Mouse (Mus musculus) heart, adult 10 weeks (tissue): ENCODE results near the gene Ccr10. TPM values are rescaled to one million over a fixed set of nuclear protein-coding genes. Genes with fewer than 3 reads are reported as not detected.

Experiments used
- polyA plus RNA-seq: library from polyadenylated mRNA; stranded (reverse); fragments of 350-450 nt; fragmentation: Illumina TruSeq; extraction: RNeasy Lipid Tissue Mini Kit (QIAGEN cat#74804); gene quantifications from one replicate; pipeline ENCODE4 v1.2.3, GENCODE M21; 2014; ENCODE audit warnings: low read depth, low replicate concordance

Gene Ccr10
- not detected for polyA plus RNA-seq

DNA sequence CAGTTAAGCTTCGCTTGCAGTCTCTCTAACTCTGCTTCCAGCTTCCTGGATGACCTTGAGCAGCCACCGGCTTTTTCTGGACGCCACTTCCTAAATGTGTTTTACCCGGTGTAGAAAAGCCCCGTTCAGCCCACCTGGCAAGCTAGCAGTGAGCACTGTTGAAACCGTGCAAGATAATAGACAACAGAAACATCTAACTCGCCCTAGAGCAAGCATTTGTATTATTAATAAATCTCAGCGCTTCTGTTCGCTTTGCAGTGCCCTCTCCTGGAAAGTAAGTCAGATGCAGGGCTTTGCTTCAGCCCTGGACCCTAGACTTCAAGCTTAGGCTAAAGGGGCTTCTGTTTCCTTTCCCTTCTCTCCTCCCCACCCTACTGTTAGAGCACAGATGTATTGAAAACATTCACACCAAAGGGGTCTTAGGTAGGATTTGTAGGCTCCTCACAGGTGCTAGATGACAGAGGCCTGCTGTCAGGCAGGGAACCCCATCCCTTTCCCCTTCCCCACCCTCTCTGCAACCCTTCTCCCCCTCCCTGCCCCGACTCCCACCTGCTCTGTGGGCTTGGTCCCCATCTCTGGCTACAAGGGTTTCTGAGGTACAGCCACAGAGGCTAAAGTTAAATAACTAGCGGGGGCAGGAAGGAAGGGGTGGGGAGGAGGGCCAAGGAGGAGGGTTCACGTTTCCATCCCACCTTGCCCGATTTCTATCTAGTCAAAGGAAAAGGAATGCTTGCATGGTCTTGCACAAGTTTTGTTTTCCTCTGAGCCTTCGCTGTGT, at the start of gene Ccr10:
TSS of gene Ccr10 (minus strand) at position 593 of the 778 bp plus-strand sequence.

DNA sequence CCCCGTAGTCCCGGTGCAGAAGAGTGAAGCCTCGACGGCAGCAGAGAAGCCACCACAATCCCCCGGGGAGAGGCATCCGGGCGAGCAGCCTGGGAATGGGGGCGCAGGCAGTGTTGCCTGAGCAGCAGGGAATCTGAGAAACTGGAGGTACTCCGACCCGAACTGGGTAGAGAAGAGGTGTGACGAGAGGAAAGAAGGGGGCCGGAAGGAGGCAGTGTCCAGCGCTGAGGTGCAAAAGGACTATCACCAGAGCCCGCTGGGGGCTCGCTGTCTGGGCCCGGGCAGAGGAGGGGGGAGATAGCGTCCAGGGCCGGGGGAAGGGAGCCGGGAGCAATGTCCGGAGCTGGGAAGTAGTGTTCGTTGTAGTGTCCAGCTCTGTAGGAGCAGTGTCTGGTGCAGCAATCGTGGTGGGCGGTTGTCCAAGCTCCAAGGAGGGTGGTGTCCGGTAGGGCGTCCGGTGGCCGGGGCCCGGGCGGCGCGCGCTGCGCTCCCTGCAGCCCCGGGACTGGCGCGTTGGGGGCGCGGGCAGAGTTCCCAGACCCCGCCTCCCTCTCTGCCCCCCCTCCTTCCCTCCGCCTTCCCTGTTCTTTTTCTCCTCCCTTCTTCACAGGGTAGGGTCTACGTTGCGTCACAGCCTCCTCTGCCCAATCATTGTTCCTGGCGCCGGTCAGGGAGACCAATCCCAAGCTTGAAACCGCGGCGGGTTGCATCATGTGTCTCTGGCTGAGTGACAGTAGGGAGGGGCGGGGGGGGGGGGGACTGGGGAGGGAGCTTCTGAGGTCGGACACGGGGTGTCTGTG, 4.2 kb downstream of the Ccr10 start, which contains the start of gene Plekhh3:
TSS of gene Plekhh3 (minus strand) at position 541 of the 800 bp plus-strand sequence.

DNA sequence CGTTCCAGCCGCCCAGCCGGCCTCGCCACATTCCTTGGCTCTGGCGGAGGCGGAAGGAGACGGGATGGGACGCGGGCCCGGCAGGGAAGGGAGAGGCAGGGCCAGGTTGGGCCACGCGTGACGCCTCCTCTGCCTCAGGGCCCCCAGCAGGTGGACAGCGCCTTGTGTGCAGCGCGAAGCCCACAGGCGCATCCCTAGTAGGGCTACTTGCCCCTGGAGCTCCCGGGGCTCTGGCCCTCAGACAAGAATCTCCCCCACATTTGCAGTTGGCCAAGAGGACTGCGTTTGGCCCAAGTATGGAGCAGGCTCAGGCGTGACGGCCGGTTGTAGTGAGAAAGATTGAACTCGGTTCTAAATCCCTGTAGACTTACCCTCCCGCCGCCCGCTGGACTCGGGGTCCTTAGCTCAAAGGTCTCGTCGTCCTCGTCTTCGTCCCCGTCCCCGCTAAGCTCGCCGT, 4.9 kb downstream of the Ccr10 start, which contains the start of gene Cntnap1:
TSS of gene Cntnap1 (plus strand) at position 170 of the 457 bp plus-strand sequence.

GRCm38 (mm10) chr11:101155728-101156371, 19.4 kb downstream of the Ccr10 start, which contains the start of gene Tubg2:
TSS of gene Tubg2 (plus strand) at chr11:101155907.

Other genes starting within 250 kb of the Ccr10 start
- 83.2 TPM for gene Stat3, start 235.9 kb downstream of the Ccr10 start, polyA plus RNA-seq
- 133 TPM for gene Cavin1, start 204.6 kb downstream of the Ccr10 start, polyA plus RNA-seq
- 72.1 TPM for gene Atp6v0a1, start 166.0 kb downstream of the Ccr10 start, polyA plus RNA-seq
- gene Naglu, start 105.4 kb downstream of the Ccr10 start, polyA plus RNA-seq: 10.5 TPM
- gene Hsd17b1, start 97.0 kb downstream of the Ccr10 start, polyA plus RNA-seq: 0.81 TPM
- gene Coasy, start 92.9 kb downstream of the Ccr10 start, polyA plus RNA-seq: 18.0 TPM
- 35.5 TPM for gene Mlx, start 88.2 kb downstream of the Ccr10 start, polyA plus RNA-seq
- 4.0 TPM for gene Psmc3ip, start 80.0 kb downstream of the Ccr10 start, polyA plus RNA-seq
- gene Retreg3, start 55.5 kb downstream of the Ccr10 start, polyA plus RNA-seq: 35.9 TPM
- 30.3 TPM for gene Tubg1, start 55.5 kb downstream of the Ccr10 start, polyA plus RNA-seq
- gene Tubg2, start 19.5 kb downstream of the Ccr10 start, polyA plus RNA-seq: 2.6 TPM
- 2.4 TPM for gene Cntnap1, start 4.9 kb downstream of the Ccr10 start, polyA plus RNA-seq
- gene Plekhh3, start 4.1 kb downstream of the Ccr10 start, polyA plus RNA-seq: 16.2 TPM
- 30.8 TPM for gene Ezh1, start 51.0 kb upstream of the Ccr10 start, polyA plus RNA-seq
- 49.3 TPM for gene Ramp2, start 70.6 kb upstream of the Ccr10 start, polyA plus RNA-seq
- 142 TPM for gene Vps25, start 78.3 kb upstream of the Ccr10 start, polyA plus RNA-seq
- 13.8 TPM for gene Wnk4, start 85.1 kb upstream of the Ccr10 start, polyA plus RNA-seq
- gene Cntd1, start 103.6 kb upstream of the Ccr10 start, polyA plus RNA-seq: 0.58 TPM
- 111 TPM for gene Coa3, start 103.7 kb upstream of the Ccr10 start, polyA plus RNA-seq
- gene Becn1, start 126.8 kb upstream of the Ccr10 start, polyA plus RNA-seq: 86.4 TPM
- gene Psme3, start 140.8 kb upstream of the Ccr10 start, polyA plus RNA-seq: 58.9 TPM
- gene Aoc2, start 149.6 kb upstream of the Ccr10 start, polyA plus RNA-seq: 2.0 TPM
- 10.5 TPM for gene Aoc3, start 155.2 kb upstream of the Ccr10 start, polyA plus RNA-seq
- 0.24 TPM for gene G6pc, start 192.1 kb upstream of the Ccr10 start, polyA plus RNA-seq
- gene Aarsd1, start 242.2 kb upstream of the Ccr10 start, polyA plus RNA-seq: 46.6 TPM
- gene Gm27029, start 249.4 kb upstream of the Ccr10 start, polyA plus RNA-seq: 2.9 TPM
- gene Rundc1, start 249.6 kb upstream of the Ccr10 start, polyA plus RNA-seq: 9.5 TPM
- gene Ptges3l, start 249.9 kb upstream of the Ccr10 start, polyA plus RNA-seq: 71.9 TPM